Mouse (Mus musculus): ENCODE data around the gene Ripor3. TPM values are rescaled to one million over a fixed set of nuclear protein-coding genes. Genes with fewer than 3 reads are reported as not detected.
A peak's percentile ranks its signal among the peaks of the same experiment; 100 is the strongest.
"Not testable (repeated sequence)": the region's sequence is repeated elsewhere in the genome, so short reads cannot be mapped to it uniquely, and the experiment has no call there.

The Ripor3 gene
- total RNA-seq (2014; fragmentation: Nextera tagmentation) (5.2 and 6.9 TPM in 2 replicates), total RNA-seq (2017) (1.9 and 2.3 TPM in 2 replicates), polyA plus RNA-seq (2012) (6.5 and 8.7 TPM in 2 replicates)

- Histone ChIP-seq H3K9me3 (replicated peaks) (no peaks in the 10 kb centered on the region), H3K36me3 (replicated peaks) (no peaks in the 10 kb centered on the region), H3K4me1 (ENCODE audit: insufficient read depth, low read depth, low read length) (no peaks in the 10 kb centered on the region; the same call in 1 of the 2 replicates), H3K4me3 (ENCODE audit: low read depth, low read length) (no peak within 1 kb of the TSS), H3K27me3 (ENCODE audit: insufficient read depth, low read length) (peaks cover 22% of the 10 kb centered on the region)
- DNase-seq (ENCODE audit: low spot score) (peak; percentile 71), ATAC-seq (ENCODE audit: extremely low read depth, insufficient number of reproducible peaks, low FRiP score, poor library complexity, severe bottlenecking) (no peak)
- TF ChIP-seq TAL1 (conservative IDR thresholded peaks at IDR 0.05; ENCODE audit: low read depth, low read length) (no peak), POLR2AphosphoS5 (IDR thresholded peaks at IDR 0.05; ENCODE audit: insufficient replicate concordance, low read depth, low read length) (no peak), CTCF (IDR thresholded peaks at IDR 0.05; ENCODE audit: low read depth, low read length) (peak; percentile 72)
These were observed at the start of gene Ripor3 for GRCm38 (mm10) chr2:168009936-168010668. Gene Ripor3 (minus strand): TSS chr2:168010618.

DNA sequence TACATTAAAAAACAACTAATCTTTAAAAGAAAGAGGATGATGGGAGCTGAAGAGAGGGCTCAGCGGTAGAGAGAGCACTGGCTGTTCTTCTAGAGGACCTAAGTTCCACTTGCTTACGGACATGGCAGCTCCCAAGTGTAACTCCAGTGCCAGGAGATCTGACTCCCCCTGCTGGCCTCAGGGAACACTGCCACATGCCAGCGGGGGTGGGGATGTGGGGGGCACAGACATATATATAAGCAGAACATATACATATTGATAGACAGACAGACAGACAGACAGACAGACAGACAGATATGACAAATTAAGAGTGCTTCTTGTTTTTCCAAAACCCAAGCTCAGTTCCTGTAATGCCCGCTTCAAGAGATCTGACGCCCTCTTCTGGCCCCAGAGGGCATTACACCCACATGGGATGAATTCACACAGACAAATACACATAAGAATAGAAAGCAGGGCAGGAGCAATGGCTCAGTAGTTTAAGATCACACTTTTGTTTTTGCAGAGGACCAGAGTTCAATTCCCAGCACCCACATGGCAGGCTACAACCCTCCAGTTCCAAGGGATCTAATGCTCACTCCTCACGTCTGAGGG lies 48.9 kb upstream of the Ripor3 start:
- ATAC-seq (ENCODE audit: extremely low read depth, insufficient number of reproducible peaks, low FRiP score, poor library complexity, severe bottlenecking) (no peak), DNase-seq (ENCODE audit: low spot score) (no peak)
- Histone ChIP-seq H3K36me3 (replicated peaks) (no peaks in the 10 kb centered on the region), H3K4me1 (ENCODE audit: insufficient read depth, low read depth, low read length) (peaks cover 4% of the 10 kb centered on the region; the same call in 1 of the 2 replicates), H3K9me3 (replicated peaks) (peaks cover 3% of the 10 kb centered on the region; the same call in 1 of the 2 replicates), H3K27me3 (ENCODE audit: insufficient read depth, low read length) (peaks cover 21% of the 10 kb centered on the region; the same call in 1 of the 2 replicates), H3K4me3 (ENCODE audit: low read depth, low read length) (no peak overlapping the region)
- TF ChIP-seq POLR2AphosphoS5 (IDR thresholded peaks at IDR 0.05; ENCODE audit: insufficient replicate concordance, low read depth, low read length) (no peak), TAL1 (conservative IDR thresholded peaks at IDR 0.05; ENCODE audit: low read depth, low read length) (no peak), CTCF (IDR thresholded peaks at IDR 0.05; ENCODE audit: low read depth, low read length) (no peak), GATA1 (IDR thresholded peaks at IDR 0.05; ENCODE audit: borderline replicate concordance, low read length) (no peak)

GRCm38 (mm10) chr2:168058488-168059199 lies 48.2 kb upstream of the Ripor3 start:
- H3K9me3 ChIP-seq (replicated peaks), result peaks cover 3% of the 10 kb centered on the region; the same call in 1 of the 2 replicates
- DNase-seq (ENCODE audit: low spot score) (no peak), ATAC-seq (ENCODE audit: extremely low read depth, insufficient number of reproducible peaks, low FRiP score, poor library complexity, severe bottlenecking) (no peak)
- H3K36me3 ChIP-seq (replicated peaks), result no peaks in the 10 kb centered on the region
- H3K4me3 ChIP-seq (ENCODE audit: low read depth, low read length), result no peak overlapping the region
- H3K4me1 ChIP-seq (ENCODE audit: insufficient read depth, low read depth, low read length), result peaks cover 4% of the 10 kb centered on the region; the same call in 1 of the 2 replicates
- TF ChIP-seq GATA1 (IDR thresholded peaks at IDR 0.05; ENCODE audit: borderline replicate concordance, low read length), result no peak
- TF ChIP-seq POLR2AphosphoS5 (IDR thresholded peaks at IDR 0.05; ENCODE audit: insufficient replicate concordance, low read depth, low read length), result no peak
- no peak for TF ChIP-seq CTCF (IDR thresholded peaks at IDR 0.05; ENCODE audit: low read depth, low read length)
- TF ChIP-seq TAL1 (conservative IDR thresholded peaks at IDR 0.05; ENCODE audit: low read depth, low read length), result no peak
- H3K27me3 ChIP-seq (ENCODE audit: insufficient read depth, low read length), result peaks cover 18% of the 10 kb centered on the region; the same call in 1 of the 2 replicates

- H3K36me3 ChIP-seq (replicated peaks); H3K4me1 ChIP-seq (ENCODE audit: insufficient read depth, low read depth, low read length); ATAC-seq (ENCODE audit: extremely low read depth, insufficient number of reproducible peaks, low FRiP score, poor library complexity, severe bottlenecking); DNase-seq (ENCODE audit: low spot score); H3K9me3 ChIP-seq (replicated peaks); H3K4me3 ChIP-seq (ENCODE audit: low read depth, low read length): not testable (repeated sequence)
- H3K27me3 ChIP-seq (ENCODE audit: insufficient read depth, low read length), result peaks cover 18% of the 10 kb centered on the region; the same call in 1 of the 2 replicates
These were observed 47.5 kb upstream of the Ripor3 start for GRCm38 (mm10) chr2:168057876-168058275.

DNA sequence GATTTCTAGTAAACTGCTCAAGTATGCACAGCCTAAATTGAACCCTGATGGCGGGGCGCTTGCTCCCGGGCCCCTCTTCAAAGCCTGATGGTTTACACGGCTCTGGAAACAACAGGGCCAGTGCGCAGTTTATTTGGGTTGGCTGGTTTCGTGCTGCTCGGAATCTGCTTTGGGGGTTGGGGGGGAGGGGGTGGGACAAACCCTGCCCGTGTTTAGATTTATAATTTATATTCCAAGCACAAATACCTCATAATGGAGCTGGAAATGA lies 46.2 kb upstream of the Ripor3 start:
- DNase-seq (ENCODE audit: low spot score), result no peak
- TF ChIP-seq GATA2 (IDR thresholded peaks at IDR 0.05; ENCODE audit: borderline replicate concordance, low read depth, low read length) (no peak), GATA1 (IDR thresholded peaks at IDR 0.05; ENCODE audit: borderline replicate concordance, low read length) (no peak), TAL1 (conservative IDR thresholded peaks at IDR 0.05; ENCODE audit: low read depth, low read length) (no peak), POLR2AphosphoS5 (IDR thresholded peaks at IDR 0.05; ENCODE audit: insufficient replicate concordance, low read depth, low read length) (no peak), CTCF (IDR thresholded peaks at IDR 0.05; ENCODE audit: low read depth, low read length) (no peak)
- Histone ChIP-seq H3K4me3 (ENCODE audit: low read depth, low read length) (no peak overlapping the region), H3K27me3 (ENCODE audit: insufficient read depth, low read length) (peaks cover 18% of the 10 kb centered on the region), H3K9me3 (replicated peaks) (peaks cover 3% of the 10 kb centered on the region; the same call in 1 of the 2 replicates), H3K4me1 (ENCODE audit: insufficient read depth, low read depth, low read length) (peaks cover 4% of the 10 kb centered on the region; the same call in 1 of the 2 replicates), H3K36me3 (replicated peaks) (no peaks in the 10 kb centered on the region)
- no peak for ATAC-seq (ENCODE audit: extremely low read depth, insufficient number of reproducible peaks, low FRiP score, poor library complexity, severe bottlenecking)

DNA sequence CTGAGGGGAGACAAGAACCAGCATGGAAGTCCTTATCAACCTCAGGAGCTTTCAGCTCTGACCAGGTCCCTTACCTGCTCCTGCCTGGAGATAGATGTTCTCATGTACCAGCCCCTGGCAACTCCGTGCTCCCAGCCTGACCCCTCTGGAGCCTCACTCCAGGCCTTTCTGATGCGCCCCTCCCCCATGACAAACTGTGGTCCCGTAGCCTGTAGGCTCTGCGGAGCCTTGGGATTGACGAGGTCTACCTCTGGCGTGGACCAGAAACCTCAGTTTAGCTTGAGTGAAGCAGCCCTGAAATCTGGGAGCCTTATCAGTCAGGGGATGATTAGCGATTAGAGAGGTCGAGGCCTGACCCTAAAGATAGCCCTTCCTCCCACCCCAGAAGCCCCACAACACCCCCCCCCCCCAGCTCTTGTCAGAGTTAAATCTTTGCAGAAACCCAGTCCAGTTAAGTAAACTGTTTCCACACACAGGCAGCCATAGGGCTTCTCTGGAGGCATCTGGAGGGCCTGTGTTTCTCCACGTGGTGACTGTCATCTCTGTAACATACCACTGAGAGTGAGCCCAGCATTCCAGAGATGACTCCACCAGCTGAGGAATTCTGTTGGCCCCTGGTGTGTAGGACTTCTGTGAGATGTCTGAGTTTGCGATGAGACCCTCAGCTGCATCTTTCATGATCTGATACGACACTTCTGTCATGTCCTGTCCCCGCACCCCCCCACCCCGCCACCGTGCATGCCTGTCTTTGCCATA lies 45.7 kb upstream of the Ripor3 start:
- peaks cover 24% of the 10 kb centered on the region for H3K27me3 ChIP-seq (ENCODE audit: insufficient read depth, low read length)
- peaks cover 4% of the 10 kb centered on the region; the same call in 1 of the 2 replicates for H3K4me1 ChIP-seq (ENCODE audit: insufficient read depth, low read depth, low read length)
- H3K9me3 ChIP-seq (replicated peaks), result peaks cover 3% of the 10 kb centered on the region; the same call in 1 of the 2 replicates
- DNase-seq (ENCODE audit: low spot score) (no peak), ATAC-seq (ENCODE audit: extremely low read depth, insufficient number of reproducible peaks, low FRiP score, poor library complexity, severe bottlenecking) (no peak)
- TF ChIP-seq TAL1 (conservative IDR thresholded peaks at IDR 0.05; ENCODE audit: low read depth, low read length) (no peak), CTCF (IDR thresholded peaks at IDR 0.05; ENCODE audit: low read depth, low read length) (no peak), GATA1 (IDR thresholded peaks at IDR 0.05; ENCODE audit: borderline replicate concordance, low read length) (no peak), GATA2 (IDR thresholded peaks at IDR 0.05; ENCODE audit: borderline replicate concordance, low read depth, low read length) (no peak), POLR2AphosphoS5 (IDR thresholded peaks at IDR 0.05; ENCODE audit: insufficient replicate concordance, low read depth, low read length) (no peak)
- H3K36me3 ChIP-seq (replicated peaks), result no peaks in the 10 kb centered on the region
- no peak overlapping the region for H3K4me3 ChIP-seq (ENCODE audit: low read depth, low read length)

All from G1E (cell line).